Mouse (Mus musculus) intestine, embryonic 15.5 days (tissue): ENCODE data around the gene Il23a. TPM values are rescaled to one million over a fixed set of nuclear protein-coding genes. Genes with fewer than 3 reads are reported as not detected.

ENCODE experiments used
- ATAC-seq: fragments of 200-750 bp; cut with Nextera tagmentation; 2 replicates; pipeline ENCODE4 v1.8.0; 2017; ENCODE audit warnings: moderate TSS enrichment, moderate library complexity
- H3K27ac ChIP-seq: fragments of 300-500 bp; sonication (generic); 2 replicates; pipeline ENCODE4 v1.5.1; 2015; ENCODE audit warnings: mild to moderate bottlenecking, inconsistent platforms
- H3K27me3 ChIP-seq: fragments of 300-500 bp; sonication (generic); replicated peaks from 2 replicates; pipeline ENCODE4 v1.6.1; 2015; ENCODE audit warnings: inconsistent platforms
- H3K36me3 ChIP-seq: fragments of 300-500 bp; sonication (generic); 2 replicates; pipeline ENCODE4 v1.6.1; 2015; ENCODE audit warnings: inconsistent platforms
- H3K4me1 ChIP-seq: fragments of 300-500 bp; sonication (generic); replicated peaks from 2 replicates; pipeline ENCODE4 v1.6.1; 2015; ENCODE audit warnings: inconsistent platforms
- H3K4me2 ChIP-seq: fragments of 300-500 bp; sonication (generic); replicated peaks from 2 replicates; pipeline ENCODE4 v1.6.1; 2015; ENCODE audit warnings: mild to moderate bottlenecking, inconsistent platforms
- H3K4me3 ChIP-seq: fragments of 300-500 bp; sonication (generic); replicated peaks from 2 replicates; pipeline ENCODE4 v1.5.1; 2015; ENCODE audit warnings: inconsistent platforms
- H3K9ac ChIP-seq: fragments of 300-500 bp; sonication (generic); 2 replicates; pipeline ENCODE4 v1.6.1; 2015; ENCODE audit warnings: inconsistent platforms
- H3K9me3 ChIP-seq: fragments of 300-500 bp; sonication (generic); 2 replicates; pipeline ENCODE4 v1.6.1; 2016; ENCODE audit warnings: inconsistent platforms
- WGBS: fragments of 180-500 bp; shearing (Covaris S2); methylation state at CpG from one replicate; pipeline ENCODE4 v1.1.7; 2015; 5-methylcytosine and 5-hydroxymethylcytosine counted together
- polyA plus RNA-seq: library from polyadenylated mRNA; unstranded; fragments of >200 nt; fragmentation: Nextera tagmentation; extraction: Ambion mirVana; gene quantifications from 2 replicates; pipeline ENCODE4 v1.2.1, GENCODE M21; 2015

Gene Il23a
- polyA plus RNA-seq, 1 experiment from 2014 or later = 0.31 TPM

GRCm38 (mm10) chr10:128256328-128256727 is 42.2 kb downstream of the Il23a start:
- ATAC-seq = no peak
- no peak overlapping the region for H3K9ac ChIP-seq
- no peaks in the 10 kb centered on the region for H3K27me3 ChIP-seq
- no peak overlapping the region for H3K27ac ChIP-seq
- H3K9me3 ChIP-seq = no peaks in the 10 kb centered on the region
- no peak overlapping the region for H3K4me2 ChIP-seq
- H3K36me3 ChIP-seq = peaks cover 12% of the 10 kb centered on the region; the same call in 1 of the 2 replicates
- H3K4me1 ChIP-seq = no peaks in the 10 kb centered on the region
- WGBS = 86% methylated on average over 8 of the region's 8 CpGs
- no peak overlapping the region for H3K4me3 ChIP-seq

GRCm38 (mm10) chr10:128255925-128256324 is 42.6 kb downstream of the Il23a start:
- Histone ChIP-seq H3K4me3 (no peak overlapping the region), H3K4me2 (no peak overlapping the region), H3K27ac (no peak overlapping the region), H3K4me1 (no peaks in the 10 kb centered on the region), H3K9ac (no peak overlapping the region), H3K27me3 (no peaks in the 10 kb centered on the region), H3K36me3 (peaks cover 16% of the 10 kb centered on the region), H3K9me3 (no peaks in the 10 kb centered on the region)
- no peak for ATAC-seq
- 87% methylated on average over 8 of the region's 8 CpGs for WGBS

GRCm38 (mm10) chr10:128253677-128254255 is 44.8 kb downstream of the Il23a start, which contains the start of gene Apon:
Gene Apon (plus strand): TSS chr10:128254096.
- Histone ChIP-seq H3K4me3 (no peak within 1 kb of the TSS), H3K36me3 (peaks cover 35% of the 10 kb centered on the region), H3K4me2 (no peak within 1 kb of the TSS), H3K9me3 (no peaks in the 10 kb centered on the region), H3K27me3 (no peaks in the 10 kb centered on the region), H3K27ac (no peak within 1 kb of the TSS), H3K4me1 (no peaks in the 10 kb centered on the region), H3K9ac (no peak within 1 kb of the TSS)
- WGBS = 75% methylated on average over 4 of the region's 4 CpGs
- no peak for ATAC-seq

- Histone ChIP-seq H3K9ac (no peak overlapping the region), H3K4me1 (no peaks in the 10 kb centered on the region), H3K27ac (no peak overlapping the region), H3K4me3 (no peak overlapping the region), H3K27me3 (no peaks in the 10 kb centered on the region), H3K4me2 (no peak overlapping the region), H3K36me3 (peaks cover 54% of the 10 kb centered on the region), H3K9me3 (no peaks in the 10 kb centered on the region)
- 95% methylated on average over 13 of the region's 13 CpGs for WGBS
- no peak for ATAC-seq
Measured at GRCm38 (mm10) chr10:128250565-128250964, 48.0 kb downstream of the Il23a start.

- no peak overlapping the region for H3K27ac ChIP-seq
- H3K4me3 ChIP-seq = no peak overlapping the region
- 80% methylated on average over 17 of the region's 17 CpGs for WGBS
- H3K27me3 ChIP-seq = no peaks in the 10 kb centered on the region
- H3K36me3 ChIP-seq = peaks cover 71% of the 10 kb centered on the region
- peak overlapping the region; percentile 14; the same call in 1 of the 2 replicates for H3K4me2 ChIP-seq
- no peak for ATAC-seq
- no peaks in the 10 kb centered on the region for H3K4me1 ChIP-seq
- no peaks in the 10 kb centered on the region for H3K9me3 ChIP-seq
- no peak overlapping the region for H3K9ac ChIP-seq
Measured at GRCm38 (mm10) chr10:128247020-128247732, 51.4 kb downstream of the Il23a start.

Other genes starting within 250 kb of the Il23a start
- gene Ptges3, start 239.8 kb downstream of the Il23a start, polyA plus RNA-seq = 482 and 586 TPM in 2 replicates
- 3,029 and 3,109 TPM in 2 replicates for gene Atp5b, start 215.5 kb downstream of the Il23a start, polyA plus RNA-seq
- gene Baz2a, start 207.2 kb downstream of the Il23a start, polyA plus RNA-seq = 11.7 and 12.5 TPM in 2 replicates
- gene Rbms2, start 118.5 kb downstream of the Il23a start, polyA plus RNA-seq = 24.8 and 27.0 TPM in 2 replicates
- gene Gls2, start 104.3 kb downstream of the Il23a start, polyA plus RNA-seq = 1.8 and 3.3 TPM in 2 replicates
- gene Spryd4, start 86.9 kb downstream of the Il23a start, polyA plus RNA-seq = 34.8 and 35.9 TPM in 2 replicates
- gene Mip, start 72.9 kb downstream of the Il23a start, polyA plus RNA-seq = 0.19 TPM in 1 of 2 replicates, not detected in the other
- gene Timeless, start 66.7 kb downstream of the Il23a start, polyA plus RNA-seq = 40.8 and 41.3 TPM in 2 replicates
- gene Apon, start 44.7 kb downstream of the Il23a start, polyA plus RNA-seq = 0.26 and 0.35 TPM in 2 replicates
- 1.6 and 2.9 TPM in 2 replicates for gene Apof, start 30.1 kb downstream of the Il23a start, polyA plus RNA-seq
- gene Stat2, start 28.2 kb downstream of the Il23a start, polyA plus RNA-seq = 15.1 and 15.4 TPM in 2 replicates
- gene Pan2, start 4.6 kb upstream of the Il23a start, polyA plus RNA-seq = 26.2 TPM in 2 replicates
- 303 and 328 TPM in 2 replicates for gene Cnpy2, start 23.7 kb upstream of the Il23a start, polyA plus RNA-seq
- 269 and 282 TPM in 2 replicates for gene Cs, start 39.0 kb upstream of the Il23a start, polyA plus RNA-seq
- 13.7 TPM in 2 replicates for gene Coq10a, start 70.2 kb upstream of the Il23a start, polyA plus RNA-seq
- gene Ankrd52, start 78.4 kb upstream of the Il23a start, polyA plus RNA-seq = 10.0 and 11.5 TPM in 2 replicates
- gene Slc39a5, start 102.5 kb upstream of the Il23a start, polyA plus RNA-seq = 114 and 141 TPM in 2 replicates
- gene Nabp2, start 112.7 kb upstream of the Il23a start, polyA plus RNA-seq = 87.9 and 97.1 TPM in 2 replicates
- 36.6 and 37.5 TPM in 2 replicates for gene Rnf41, start 112.9 kb upstream of the Il23a start, polyA plus RNA-seq
- 62.5 TPM in 2 replicates for gene Smarcc2, start 160.5 kb upstream of the Il23a start, polyA plus RNA-seq
- 1,676 and 1,825 TPM in 2 replicates for gene Myl6, start 195.4 kb upstream of the Il23a start, polyA plus RNA-seq
- gene Myl6b, start 199.9 kb upstream of the Il23a start, polyA plus RNA-seq = 2.4 and 2.7 TPM in 2 replicates
- gene Esyt1, start 227.1 kb upstream of the Il23a start, polyA plus RNA-seq = 28.4 and 29.3 TPM in 2 replicates
- 14.5 and 15.2 TPM in 2 replicates for gene Zc3h10, start 249.0 kb upstream of the Il23a start, polyA plus RNA-seq